Mouse (Mus musculus) megakaryocyte, embryonic 14.5 days (primary cell): ENCODE measurements around the gene Il11ra2.
"Not testable (repeated sequence)": the region's sequence is repeated elsewhere in the genome, so short reads cannot be mapped to it uniquely, and the experiment has no call there.

Experiments
- FLI1 ChIP-seq: IDR thresholded peaks from 2 replicates; pipeline ENCODE4 v1.6.1; 2012; ENCODE audit warnings: low read length, inconsistent platforms, mixed read lengths
- GATA1 ChIP-seq: IDR thresholded peaks from 3 replicates; pipeline ENCODE4 v1.6.1; 2012; ENCODE audit warnings: mixed read lengths, low read length, inconsistent platforms, borderline replicate concordance

GRCm38 (mm10) chr4:42679365-42679764 is 17.7 kb upstream of the Il11ra2 start:
- TF ChIP-seq GATA1, FLI1: not testable (repeated sequence)
